Mouse (Mus musculus) thymus, adult 2 months (tissue): ENCODE data around the gene Rasgrp4.

ENCODE experiments used
- CTCF ChIP-seq: fragments of 200-500 bp; IDR thresholded peaks from 2 replicates; pipeline ENCODE4 v1.5.1; 2012; ENCODE audit warnings: mild to moderate bottlenecking, control low read depth, low read length, moderate library complexity, borderline replicate concordance; ENCODE audit not compliant: control insufficient read depth, poor library complexity, insufficient read depth; ENCODE audit errors: extremely low read depth
- POLR2A ChIP-seq: fragments of 200-500 bp; IDR thresholded peaks from 2 replicates; pipeline ENCODE4 v1.6.1; 2012; ENCODE audit warnings: mild to moderate bottlenecking, low read length, control low read depth, moderate library complexity; ENCODE audit not compliant: control insufficient read depth, poor library complexity, insufficient read depth; ENCODE audit errors: extremely low read depth

GRCm38 (mm10) chr7:29202577-29202976 lies 67.9 kb downstream of the Rasgrp4 start:
- TF ChIP-seq POLR2A (no peak), CTCF (no peak)
